Mouse (Mus musculus) intestine, embryonic 15.5 days (tissue): ENCODE data around the gene Trim44. TPM values are rescaled to one million over a fixed set of nuclear protein-coding genes. Genes with fewer than 3 reads are reported as not detected.

Source experiments
- ATAC-seq: fragments of 200-750 bp; cut with Nextera tagmentation; 2 replicates; pipeline ENCODE4 v1.8.0; 2017; ENCODE audit warnings: moderate TSS enrichment, moderate library complexity
- H3K27ac ChIP-seq: fragments of 300-500 bp; sonication (generic); 2 replicates; pipeline ENCODE4 v1.5.1; 2015; ENCODE audit warnings: mild to moderate bottlenecking, inconsistent platforms
- H3K27me3 ChIP-seq: fragments of 300-500 bp; sonication (generic); replicated peaks from 2 replicates; pipeline ENCODE4 v1.6.1; 2015; ENCODE audit warnings: inconsistent platforms
- H3K36me3 ChIP-seq: fragments of 300-500 bp; sonication (generic); 2 replicates; pipeline ENCODE4 v1.6.1; 2015; ENCODE audit warnings: inconsistent platforms
- H3K4me1 ChIP-seq: fragments of 300-500 bp; sonication (generic); replicated peaks from 2 replicates; pipeline ENCODE4 v1.6.1; 2015; ENCODE audit warnings: inconsistent platforms
- H3K4me2 ChIP-seq: fragments of 300-500 bp; sonication (generic); replicated peaks from 2 replicates; pipeline ENCODE4 v1.6.1; 2015; ENCODE audit warnings: mild to moderate bottlenecking, inconsistent platforms
- H3K4me3 ChIP-seq: fragments of 300-500 bp; sonication (generic); replicated peaks from 2 replicates; pipeline ENCODE4 v1.5.1; 2015; ENCODE audit warnings: inconsistent platforms
- H3K9ac ChIP-seq: fragments of 300-500 bp; sonication (generic); 2 replicates; pipeline ENCODE4 v1.6.1; 2015; ENCODE audit warnings: inconsistent platforms
- H3K9me3 ChIP-seq: fragments of 300-500 bp; sonication (generic); 2 replicates; pipeline ENCODE4 v1.6.1; 2016; ENCODE audit warnings: inconsistent platforms
- WGBS: fragments of 180-500 bp; shearing (Covaris S2); methylation state at CpG from one replicate; pipeline ENCODE4 v1.1.7; 2015; 5-methylcytosine and 5-hydroxymethylcytosine counted together
- polyA plus RNA-seq: library from polyadenylated mRNA; unstranded; fragments of >200 nt; fragmentation: Nextera tagmentation; extraction: Ambion mirVana; gene quantifications from 2 replicates; pipeline ENCODE4 v1.2.1, GENCODE M21; 2015

The Trim44 gene
- polyA plus RNA-seq, 1 experiment from 2014 or later = 25.5 TPM

GRCm38 (mm10) chr2:102257964-102258605, 149.5 kb downstream of the Trim44 start:
- H3K9me3 ChIP-seq = no peaks in the 10 kb centered on the region
- H3K36me3 ChIP-seq = no peaks in the 10 kb centered on the region
- H3K27me3 ChIP-seq = no peaks in the 10 kb centered on the region
- H3K9ac ChIP-seq = no peak overlapping the region
- no peak overlapping the region for H3K27ac ChIP-seq
- H3K4me2 ChIP-seq = peak overlapping the region; percentile 35
- 0 out of 2 replicates have a peak, but pooled peaks have one; percentile 29 for ATAC-seq
- peaks cover 20% of the 10 kb centered on the region for H3K4me1 ChIP-seq
- 10% methylated on average over 12 of the region's 12 CpGs for WGBS
- H3K4me3 ChIP-seq = no peak overlapping the region

DNA sequence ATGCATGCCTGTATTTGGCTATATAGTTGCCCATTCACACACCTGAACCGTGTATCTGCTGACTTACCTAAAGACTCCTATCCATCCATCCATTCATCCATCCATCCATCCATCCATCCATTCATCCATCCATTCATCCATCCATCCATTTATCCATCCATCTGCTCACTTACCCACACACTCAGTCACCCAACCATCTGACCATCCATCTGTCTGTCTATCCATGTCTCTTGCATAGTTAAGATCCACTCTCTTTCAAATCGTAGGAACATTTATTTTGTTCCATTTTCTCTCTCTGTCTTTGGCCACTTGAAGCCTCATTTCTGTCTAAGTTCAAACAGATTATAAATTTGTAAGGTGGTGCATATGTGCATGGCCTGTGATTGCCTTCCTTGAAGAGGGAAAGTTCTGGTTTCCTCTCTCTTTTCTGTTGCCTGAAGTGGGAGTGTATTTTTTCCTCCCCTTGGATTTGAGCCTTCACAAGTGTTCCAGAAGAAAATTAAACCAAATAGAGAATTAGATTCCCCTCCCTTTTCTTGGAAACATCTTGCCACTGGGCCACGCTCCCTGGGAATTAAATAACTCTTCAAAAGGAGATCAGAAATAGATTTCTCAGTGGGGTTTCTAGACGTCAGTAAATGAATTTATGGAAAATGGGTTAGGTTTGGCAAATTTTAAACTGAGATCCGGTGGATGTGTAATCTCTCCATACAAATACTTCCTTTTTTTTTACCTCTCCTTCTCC, 150.9 kb downstream of the Trim44 start:
- no peaks in the 10 kb centered on the region for H3K36me3 ChIP-seq
- H3K4me1 ChIP-seq = peaks cover 20% of the 10 kb centered on the region
- no peak overlapping the region for H3K27ac ChIP-seq
- H3K27me3 ChIP-seq = no peaks in the 10 kb centered on the region
- no peak overlapping the region for H3K9ac ChIP-seq
- no peaks in the 10 kb centered on the region for H3K9me3 ChIP-seq
- ATAC-seq = no peak
- no peak overlapping the region for H3K4me3 ChIP-seq
- no peak overlapping the region for H3K4me2 ChIP-seq
- whole genome bisulfite sequencing = 80% methylated on average over 5 of the region's 5 CpGs

- Histone ChIP-seq H3K4me1 (peaks cover 20% of the 10 kb centered on the region), H3K9ac (no peak overlapping the region), H3K27me3 (no peaks in the 10 kb centered on the region), H3K27ac (no peak overlapping the region), H3K9me3 (no peaks in the 10 kb centered on the region), H3K4me2 (no peak overlapping the region), H3K36me3 (no peaks in the 10 kb centered on the region), H3K4me3 (no peak overlapping the region)
- ATAC-seq = no peak
- WGBS = 77% methylated on average over 3 of the region's 3 CpGs
Measured at GRCm38 (mm10) chr2:102256100-102256499, 151.5 kb downstream of the Trim44 start.

DNA sequence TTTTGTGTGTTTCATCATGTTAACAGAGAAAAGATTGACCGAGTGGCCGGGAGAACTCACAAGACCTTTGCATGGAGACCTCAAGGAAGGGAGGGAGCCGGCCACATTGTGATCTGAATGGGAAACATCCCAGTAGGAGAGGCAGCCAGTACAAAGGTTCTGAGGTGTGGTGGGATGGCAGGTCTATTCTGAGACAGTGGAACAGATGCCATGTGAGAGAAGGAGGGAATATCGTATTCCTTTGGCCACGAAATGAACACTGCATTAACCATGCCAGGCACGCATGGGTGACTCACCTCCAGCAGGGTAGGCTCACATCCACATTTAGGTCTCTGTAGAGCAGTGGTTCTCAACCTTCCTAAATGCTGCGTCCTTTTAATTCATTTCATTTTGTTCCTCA, 154.4 kb downstream of the Trim44 start:
- no peak overlapping the region for H3K27ac ChIP-seq
- H3K9me3 ChIP-seq = no peaks in the 10 kb centered on the region
- no peak overlapping the region for H3K4me2 ChIP-seq
- no peak overlapping the region for H3K9ac ChIP-seq
- no peaks in the 10 kb centered on the region for H3K27me3 ChIP-seq
- peaks cover 8% of the 10 kb centered on the region for H3K4me1 ChIP-seq
- no peaks in the 10 kb centered on the region for H3K36me3 ChIP-seq
- 90% methylated on average over 7 of the region's 7 CpGs for WGBS
- ATAC-seq = no peak
- no peak overlapping the region for H3K4me3 ChIP-seq

DNA sequence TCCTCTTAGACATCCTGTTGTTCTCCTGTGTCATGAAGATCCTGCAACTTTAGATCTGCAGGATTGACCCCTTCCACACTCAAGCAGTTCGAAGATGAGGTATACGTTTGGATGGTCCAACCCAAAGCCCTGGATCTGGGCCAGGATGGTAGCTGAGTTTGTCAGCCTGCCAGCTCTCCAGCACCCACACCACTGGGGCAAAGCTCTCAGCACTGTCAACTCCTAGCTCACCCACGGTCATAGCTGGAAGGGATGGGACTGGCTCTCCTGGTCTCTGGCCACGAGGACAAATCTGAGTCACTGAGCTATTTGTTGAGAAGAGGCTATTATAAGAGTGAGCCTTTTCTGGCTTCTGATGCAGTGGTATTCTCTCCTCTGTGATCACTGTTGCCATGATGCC, 155.0 kb downstream of the Trim44 start:
- no peak overlapping the region for H3K27ac ChIP-seq
- no peak overlapping the region for H3K9ac ChIP-seq
- H3K4me1 ChIP-seq = peaks cover 3% of the 10 kb centered on the region
- WGBS = 62% methylated on average over 4 of the region's 4 CpGs
- no peaks in the 10 kb centered on the region for H3K36me3 ChIP-seq
- no peaks in the 10 kb centered on the region for H3K27me3 ChIP-seq
- no peak overlapping the region for H3K4me3 ChIP-seq
- no peak overlapping the region for H3K4me2 ChIP-seq
- ATAC-seq = no peak
- H3K9me3 ChIP-seq = no peaks in the 10 kb centered on the region

Other genes with a start within 250 kb of the Trim44 start
- 22.1 and 22.7 TPM in 2 replicates for gene Ldlrad3, start 221.4 kb downstream of the Trim44 start, polyA plus RNA-seq
- gene Fjx1, start 44.7 kb upstream of the Trim44 start, polyA plus RNA-seq = 6.7 and 7.8 TPM in 2 replicates
- gene Pamr1, start 142.2 kb upstream of the Trim44 start, polyA plus RNA-seq = 39.1 and 43.5 TPM in 2 replicates